Mouse (Mus musculus) kidney, embryonic 16.5 days (tissue): ENCODE results near the gene Greb1. TPM values are rescaled to one million over a fixed set of nuclear protein-coding genes. Genes with fewer than 3 reads are reported as not detected.
"Not testable (repeated sequence)": the region's sequence is repeated elsewhere in the genome, so short reads cannot be mapped to it uniquely, and the experiment has no call there.

ENCODE experiments used
- ATAC-seq: fragments of 200-750 bp; cut with Nextera tagmentation; 2 replicates; pipeline ENCODE4 v1.8.0; 2017; ENCODE audit warnings: moderate TSS enrichment; ENCODE audit not compliant: low FRiP score, low TSS enrichment
- H3K27ac ChIP-seq: fragments of 300-500 bp; sonication (generic); 2 replicates; pipeline ENCODE4 v1.5.1; 2014; ENCODE audit warnings: low read length
- H3K27me3 ChIP-seq: fragments of 300-500 bp; sonication (generic); 2 replicates; pipeline ENCODE4 v1.6.1; 2014; ENCODE audit warnings: low read length, control low read depth, mixed read lengths; ENCODE audit not compliant: insufficient read depth
- H3K36me3 ChIP-seq: fragments of 300-500 bp; sonication (generic); 2 replicates; pipeline ENCODE4 v1.6.1; 2014; ENCODE audit warnings: low read length, control low read depth, mixed read lengths; ENCODE audit not compliant: insufficient read depth
- H3K4me1 ChIP-seq: fragments of 300-500 bp; sonication (generic); 2 replicates; pipeline ENCODE4 v1.6.1; 2014; ENCODE audit warnings: low read length, control low read depth, mixed read lengths; ENCODE audit not compliant: insufficient read depth
- H3K4me2 ChIP-seq: fragments of 300-500 bp; sonication (generic); replicated peaks from 2 replicates; pipeline ENCODE4 v1.6.1; 2014; ENCODE audit warnings: low read depth, low read length
- H3K4me3 ChIP-seq: fragments of 300-500 bp; sonication (generic); 2 replicates; pipeline ENCODE4 v1.5.1; 2014; ENCODE audit warnings: mild to moderate bottlenecking, low read length
- H3K9ac ChIP-seq: fragments of 300-500 bp; sonication (generic); replicated peaks from 2 replicates; pipeline ENCODE4 v1.6.1; 2014; ENCODE audit warnings: low read length
- H3K9me3 ChIP-seq: fragments of 300-500 bp; sonication (generic); 2 replicates; pipeline ENCODE4 v1.6.1; 2016; ENCODE audit warnings: low read length, control low read depth
- WGBS: fragments of 180-500 bp; shearing (Covaris S2); extraction: QIAGEN DNeasy Blood & Tissue Kit; methylation state at CpG from one replicate; pipeline ENCODE4 v1.1.7; 2014; 5-methylcytosine and 5-hydroxymethylcytosine counted together
- polyA plus RNA-seq: library from polyadenylated mRNA; unstranded; fragments of >200 nt; fragmentation: Nextera tagmentation; extraction: Ambion mirVana; gene quantifications from 2 replicates; pipeline ENCODE4 v1.2.1, GENCODE M21; 2015

Gene Greb1
- polyA plus RNA-seq, 1 experiment from 2014 or later = 4.4 TPM

GRCm38 (mm10) chr12:16723601-16724000, 77.1 kb downstream of the Greb1 start:
- ATAC-seq = no peak
- H3K4me3 ChIP-seq = no peak overlapping the region
- H3K27ac ChIP-seq = no peak overlapping the region
- H3K27me3 ChIP-seq = no peaks in the 10 kb centered on the region
- H3K9ac ChIP-seq = no peak overlapping the region
- no peaks in the 10 kb centered on the region for H3K9me3 ChIP-seq
- H3K4me1 ChIP-seq = no peaks in the 10 kb centered on the region
- WGBS = 39% methylated on average over 3 of the region's 3 CpGs
- H3K36me3 ChIP-seq = no peaks in the 10 kb centered on the region
- H3K4me2 ChIP-seq = no peak overlapping the region

GRCm38 (mm10) chr12:16718660-16719315, 81.9 kb downstream of the Greb1 start:
- 42% methylated on average over 8 of the region's 8 CpGs for WGBS

GRCm38 (mm10) chr12:16717653-16718052, 83.0 kb downstream of the Greb1 start:
- H3K9ac ChIP-seq = no peak overlapping the region
- no peaks in the 10 kb centered on the region for H3K4me1 ChIP-seq
- no peak overlapping the region for H3K27ac ChIP-seq
- H3K36me3 ChIP-seq = no peaks in the 10 kb centered on the region
- no peak overlapping the region for H3K4me3 ChIP-seq
- no peak for ATAC-seq
- no peak overlapping the region for H3K4me2 ChIP-seq
- 46% methylated on average over 1 of the region's 1 CpGs for WGBS
- no peaks in the 10 kb centered on the region for H3K27me3 ChIP-seq
- no peaks in the 10 kb centered on the region for H3K9me3 ChIP-seq

More at GRCm38 (mm10) chr12:16718660-16719315, 81.9 kb downstream of the Greb1 start:
- Histone ChIP-seq H3K27ac (no peak overlapping the region), H3K36me3 (no peaks in the 10 kb centered on the region), H3K9ac (no peak overlapping the region), H3K27me3 (no peaks in the 10 kb centered on the region), H3K4me2 (no peak overlapping the region), H3K4me3 (no peak overlapping the region), H3K4me1 (no peaks in the 10 kb centered on the region), H3K9me3 (no peaks in the 10 kb centered on the region)
- peak; percentile 63; the same call in 1 of the 2 replicates for ATAC-seq

- H3K9ac ChIP-seq = no peak overlapping the region
- 79% methylated on average over 10 of the region's 10 CpGs for WGBS
- H3K27ac ChIP-seq = no peak overlapping the region
- ATAC-seq = no peak
- H3K4me3 ChIP-seq = no peak overlapping the region
- H3K9me3 ChIP-seq = no peaks in the 10 kb centered on the region
- H3K27me3 ChIP-seq = no peaks in the 10 kb centered on the region
- no peaks in the 10 kb centered on the region for H3K36me3 ChIP-seq
- no peak overlapping the region for H3K4me2 ChIP-seq
- no peaks in the 10 kb centered on the region for H3K4me1 ChIP-seq
Observed at GRCm38 (mm10) chr12:16714616-16715015, 86.1 kb downstream of the Greb1 start.

GRCm38 (mm10) chr12:16698691-16699090, 102.0 kb downstream of the Greb1 start:
- ATAC-seq = no peak
- Histone ChIP-seq H3K36me3 (no peaks in the 10 kb centered on the region), H3K9me3 (no peaks in the 10 kb centered on the region), H3K9ac (no peak overlapping the region), H3K27me3 (no peaks in the 10 kb centered on the region), H3K4me3 (no peak overlapping the region), H3K4me1 (no peaks in the 10 kb centered on the region), H3K4me2 (no peak overlapping the region), H3K27ac (no peak overlapping the region)
- 80% methylated on average over 1 of the region's 1 CpGs for WGBS

GRCm38 (mm10) chr12:16696146-16696545, 104.5 kb downstream of the Greb1 start:
- no peak overlapping the region for H3K4me3 ChIP-seq
- no peak for ATAC-seq
- no peak overlapping the region for H3K9ac ChIP-seq
- no peaks in the 10 kb centered on the region for H3K36me3 ChIP-seq
- no peak overlapping the region for H3K27ac ChIP-seq
- WGBS = 88% methylated on average over 13 of the region's 13 CpGs
- no peaks in the 10 kb centered on the region for H3K27me3 ChIP-seq
- H3K4me2 ChIP-seq = no peak overlapping the region
- no peaks in the 10 kb centered on the region for H3K4me1 ChIP-seq
- no peaks in the 10 kb centered on the region for H3K9me3 ChIP-seq

- not testable (repeated sequence) for H3K9ac ChIP-seq, H3K27me3 ChIP-seq, ATAC-seq, H3K4me3 ChIP-seq, H3K36me3 ChIP-seq, H3K9me3 ChIP-seq, H3K4me1 ChIP-seq, H3K4me2 ChIP-seq, H3K27ac ChIP-seq
- WGBS = 93% methylated on average over 7 of the region's 8 CpGs
Observed at GRCm38 (mm10) chr12:16695252-16695651, 105.4 kb downstream of the Greb1 start.

DNA sequence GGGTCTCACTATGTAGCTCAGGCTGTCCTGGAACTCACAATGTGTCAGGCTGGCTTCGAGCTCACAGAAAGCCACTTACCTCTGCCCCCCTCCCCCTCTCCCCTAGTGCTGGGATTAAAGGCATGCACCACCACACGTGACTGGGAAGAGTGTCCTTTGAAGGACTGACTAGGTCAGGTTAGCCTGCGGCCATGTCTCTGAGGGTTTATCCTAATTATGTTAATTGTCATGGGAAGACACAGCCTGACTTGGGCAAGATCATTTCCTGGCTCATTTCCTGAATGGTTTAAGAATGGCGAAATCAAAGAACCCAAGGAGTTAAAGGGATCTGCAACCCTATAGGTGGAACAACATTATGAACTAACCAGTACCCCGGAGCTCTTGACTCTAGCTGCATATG, 105.9 kb downstream of the Greb1 start:
- no peak for ATAC-seq
- no peaks in the 10 kb centered on the region for H3K9me3 ChIP-seq
- 68% methylated on average over 5 of the region's 5 CpGs for WGBS
- H3K27ac ChIP-seq = no peak overlapping the region
- no peak overlapping the region for H3K4me2 ChIP-seq
- H3K4me3 ChIP-seq = no peak overlapping the region
- H3K9ac ChIP-seq = no peak overlapping the region
- no peaks in the 10 kb centered on the region for H3K27me3 ChIP-seq
- H3K36me3 ChIP-seq = no peaks in the 10 kb centered on the region
- H3K4me1 ChIP-seq = no peaks in the 10 kb centered on the region

DNA sequence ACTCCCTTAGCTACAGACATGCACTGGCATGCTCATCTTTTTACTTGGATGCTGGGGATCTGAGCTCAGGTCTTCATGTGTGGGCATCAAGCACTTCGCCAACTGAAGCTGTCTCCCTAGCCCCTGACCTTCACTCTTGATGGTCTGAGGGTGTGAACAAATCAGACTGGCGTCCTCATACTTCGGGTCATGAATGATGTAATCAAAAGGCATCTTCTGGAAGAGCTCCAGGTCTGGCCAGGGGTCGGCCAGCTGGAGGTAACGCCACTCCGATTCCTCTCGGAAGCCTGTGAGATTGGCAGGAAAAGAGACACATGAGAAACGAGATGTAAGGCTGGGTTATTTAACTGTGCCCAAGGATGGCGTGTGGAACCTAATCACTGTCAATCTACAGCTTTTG, 110.1 kb downstream of the Greb1 start:
- H3K9me3 ChIP-seq = no peaks in the 10 kb centered on the region
- no peaks in the 10 kb centered on the region for H3K27me3 ChIP-seq
- WGBS = 89% methylated on average over 9 of the region's 9 CpGs
- no peak overlapping the region for H3K4me3 ChIP-seq
- no peak for ATAC-seq
- H3K9ac ChIP-seq = no peak overlapping the region
- H3K4me2 ChIP-seq = no peak overlapping the region
- H3K36me3 ChIP-seq = no peaks in the 10 kb centered on the region
- no peak overlapping the region for H3K27ac ChIP-seq
- no peaks in the 10 kb centered on the region for H3K4me1 ChIP-seq

GRCm38 (mm10) chr12:16672246-16672645, 128.4 kb downstream of the Greb1 start:
- Histone ChIP-seq H3K9me3 (no peaks in the 10 kb centered on the region), H3K4me1 (no peaks in the 10 kb centered on the region), H3K4me3 (no peak overlapping the region), H3K9ac (no peak overlapping the region), H3K36me3 (0 out of 2 replicates have a peak, but pooled peaks cover 2% of the 10 kb centered on the region), H3K4me2 (no peak overlapping the region), H3K27me3 (no peaks in the 10 kb centered on the region), H3K27ac (no peak overlapping the region)
- 91% methylated on average over 10 of the region's 10 CpGs for WGBS
- ATAC-seq = no peak
